Mouse (Mus musculus): ENCODE measurements around the gene Arrdc2. TPM values are rescaled to one million over a fixed set of nuclear protein-coding genes. Genes with fewer than 3 reads are reported as not detected.

Arrdc2 gene
- polyA plus RNA-seq, 1 experiment, result 73.8 TPM

- 11% methylated on average over 4 of the region's 4 CpGs for WGBS
- no peak for TF ChIP-seq POLR2A (IDR thresholded peaks at IDR 0.05; ENCODE audit: low read depth, low read length)
- TF ChIP-seq CTCF (IDR thresholded peaks at IDR 0.05; ENCODE audit: extremely low read depth, insufficient read depth, insufficient read length, insufficient replicate concordance), result no peak
- Histone ChIP-seq H3K27me3 (ENCODE audit: control insufficient read depth, insufficient read depth, low read length) (no peaks in the 10 kb centered on the region), H3K27ac (ENCODE audit: insufficient read depth, low read length) (no peak overlapping the region), H3K4me1 (ENCODE audit: control insufficient read depth, insufficient read depth, insufficient read length) (0 out of 2 replicates have a peak, but pooled peaks cover 2% of the 10 kb centered on the region), H3K4me3 (ENCODE audit: extremely low read depth, insufficient read depth, insufficient read length) (no peak overlapping the region), H3K36me3 (ENCODE audit: control insufficient read depth, insufficient read depth, low read length) (no peaks in the 10 kb centered on the region)
- no peak for DNase-seq (ENCODE audit: low read depth in 1 of 2, low spot score in 2 of 2)
Measured at GRCm38 (mm10) chr8:70880126-70880525, 40.6 kb upstream of the Arrdc2 start.

DNA sequence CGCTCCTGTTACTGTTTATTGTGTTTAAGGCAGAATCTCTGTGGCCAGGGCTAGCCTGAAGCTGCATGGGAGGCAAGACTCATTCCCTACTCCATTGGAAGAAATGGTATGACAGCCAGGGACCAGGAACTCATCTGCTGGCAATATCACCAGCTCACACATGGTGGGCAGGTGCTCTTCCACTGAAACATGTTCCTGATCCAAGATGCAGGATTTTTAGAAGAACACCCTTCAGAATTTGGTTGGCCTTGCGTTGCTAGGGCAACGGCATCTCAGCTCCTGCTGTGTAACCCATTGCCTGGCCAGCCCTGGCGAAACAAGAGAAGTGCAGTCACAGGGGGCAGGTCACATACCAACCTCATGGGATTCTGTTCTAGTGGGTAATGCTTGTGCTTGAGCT is 40.0 kb upstream of the Arrdc2 start:
- Histone ChIP-seq H3K4me1 (ENCODE audit: control insufficient read depth, insufficient read depth, insufficient read length) (no peaks in the 10 kb centered on the region), H3K36me3 (ENCODE audit: control insufficient read depth, insufficient read depth, low read length) (no peaks in the 10 kb centered on the region), H3K27ac (ENCODE audit: insufficient read depth, low read length) (no peak overlapping the region), H3K27me3 (ENCODE audit: control insufficient read depth, insufficient read depth, low read length) (no peaks in the 10 kb centered on the region), H3K4me3 (ENCODE audit: extremely low read depth, insufficient read depth, insufficient read length) (no peak overlapping the region)
- no peak for DNase-seq (ENCODE audit: low read depth in 1 of 2, low spot score in 2 of 2)
- 74% methylated on average over 4 of the region's 4 CpGs for WGBS
- no peak for TF ChIP-seq POLR2A (IDR thresholded peaks at IDR 0.05; ENCODE audit: low read depth, low read length)
- no peak for TF ChIP-seq CTCF (IDR thresholded peaks at IDR 0.05; ENCODE audit: extremely low read depth, insufficient read depth, insufficient read length, insufficient replicate concordance)

DNA sequence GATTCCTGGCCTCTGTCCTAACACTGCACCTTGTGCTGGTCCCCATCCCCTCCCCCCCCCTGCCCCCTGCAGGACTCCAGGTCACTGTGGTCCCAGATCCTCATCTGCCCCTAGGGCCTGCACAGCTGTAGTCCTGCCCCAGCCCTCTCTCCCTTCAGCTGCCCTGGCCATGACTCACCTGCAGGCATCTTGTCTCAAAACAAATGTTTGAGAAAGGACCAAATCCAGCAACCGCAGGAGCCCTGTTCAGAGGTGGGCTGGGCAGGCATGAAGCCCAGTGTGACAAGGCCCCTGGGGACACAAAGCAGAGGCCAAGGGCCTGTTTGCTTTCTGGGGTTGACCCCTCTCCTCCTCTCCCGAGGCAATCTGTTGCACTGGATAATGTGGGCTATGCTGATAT is 38.7 kb upstream of the Arrdc2 start:
- H3K4me1 ChIP-seq (ENCODE audit: control insufficient read depth, insufficient read depth, insufficient read length), result no peaks in the 10 kb centered on the region
- no peak for TF ChIP-seq POLR2A (IDR thresholded peaks at IDR 0.05; ENCODE audit: low read depth, low read length)
- no peak for TF ChIP-seq CTCF (IDR thresholded peaks at IDR 0.05; ENCODE audit: extremely low read depth, insufficient read depth, insufficient read length, insufficient replicate concordance)
- H3K27me3 ChIP-seq (ENCODE audit: control insufficient read depth, insufficient read depth, low read length), result no peaks in the 10 kb centered on the region
- 90% methylated on average over 2 of the region's 2 CpGs for WGBS
- no peak overlapping the region for H3K27ac ChIP-seq (ENCODE audit: insufficient read depth, low read length)
- no peak overlapping the region for H3K4me3 ChIP-seq (ENCODE audit: extremely low read depth, insufficient read depth, insufficient read length)
- DNase-seq (ENCODE audit: low read depth in 1 of 2, low spot score in 2 of 2), result no peak
- H3K36me3 ChIP-seq (ENCODE audit: control insufficient read depth, insufficient read depth, low read length), result no peaks in the 10 kb centered on the region

- H3K4me1 ChIP-seq (ENCODE audit: control insufficient read depth, insufficient read depth, insufficient read length), result no peaks in the 10 kb centered on the region
- H3K36me3 ChIP-seq (ENCODE audit: control insufficient read depth, insufficient read depth, low read length), result no peaks in the 10 kb centered on the region
- no peak for TF ChIP-seq CTCF (IDR thresholded peaks at IDR 0.05; ENCODE audit: extremely low read depth, insufficient read depth, insufficient read length, insufficient replicate concordance)
- no peak for TF ChIP-seq POLR2A (IDR thresholded peaks at IDR 0.05; ENCODE audit: low read depth, low read length)
- no peak for DNase-seq (ENCODE audit: low read depth in 1 of 2, low spot score in 2 of 2)
- H3K27me3 ChIP-seq (ENCODE audit: control insufficient read depth, insufficient read depth, low read length), result no peaks in the 10 kb centered on the region
- H3K27ac ChIP-seq (ENCODE audit: insufficient read depth, low read length), result no peak overlapping the region
- 84% methylated on average over 4 of the region's 4 CpGs for WGBS
- H3K4me3 ChIP-seq (ENCODE audit: extremely low read depth, insufficient read depth, insufficient read length), result no peak overlapping the region
Measured at GRCm38 (mm10) chr8:70876382-70876781, 36.9 kb upstream of the Arrdc2 start.

- Histone ChIP-seq H3K4me1 (ENCODE audit: control insufficient read depth, insufficient read depth, insufficient read length) (no peaks in the 10 kb centered on the region), H3K27me3 (ENCODE audit: control insufficient read depth, insufficient read depth, low read length) (no peaks in the 10 kb centered on the region), H3K4me3 (ENCODE audit: extremely low read depth, insufficient read depth, insufficient read length) (no peak overlapping the region), H3K27ac (ENCODE audit: insufficient read depth, low read length) (no peak overlapping the region), H3K36me3 (ENCODE audit: control insufficient read depth, insufficient read depth, low read length) (no peaks in the 10 kb centered on the region)
- no peak for DNase-seq (ENCODE audit: low read depth in 1 of 2, low spot score in 2 of 2)
- TF ChIP-seq CTCF (IDR thresholded peaks at IDR 0.05; ENCODE audit: extremely low read depth, insufficient read depth, insufficient read length, insufficient replicate concordance), result no peak
- no peak for TF ChIP-seq POLR2A (IDR thresholded peaks at IDR 0.05; ENCODE audit: low read depth, low read length)
- WGBS, result 94% methylated on average over 13 of the region's 13 CpGs
Measured at GRCm38 (mm10) chr8:70874441-70874840, 34.9 kb upstream of the Arrdc2 start.

GRCm38 (mm10) chr8:70873364-70873985 is 34.0 kb upstream of the Arrdc2 start, which contains the start of gene Ccdc124:
TSS of gene Ccdc124 (minus strand) at chr8:70873935.
- DNase-seq (ENCODE audit: low read depth in 1 of 2, low spot score in 2 of 2), result peak; percentile 89 to 91
- TF ChIP-seq CTCF (IDR thresholded peaks at IDR 0.05; ENCODE audit: extremely low read depth, insufficient read depth, insufficient read length, insufficient replicate concordance) (peak; percentile 95), POLR2A (IDR thresholded peaks at IDR 0.05; ENCODE audit: low read depth, low read length) (peak; percentile 22)
- Histone ChIP-seq H3K27me3 (ENCODE audit: control insufficient read depth, insufficient read depth, low read length) (no peaks in the 10 kb centered on the region), H3K27ac (ENCODE audit: insufficient read depth, low read length) (peak within 1 kb of the TSS; percentile 69), H3K36me3 (ENCODE audit: control insufficient read depth, insufficient read depth, low read length) (no peaks in the 10 kb centered on the region), H3K4me3 (ENCODE audit: extremely low read depth, insufficient read depth, insufficient read length) (peak within 1 kb of the TSS; percentile 75), H3K4me1 (ENCODE audit: control insufficient read depth, insufficient read depth, insufficient read length) (peaks cover 6% of the 10 kb centered on the region)
- WGBS, result 2% methylated on average over 43 of the region's 46 CpGs

GRCm38 (mm10) chr8:70872643-70873363 is 33.3 kb upstream of the Arrdc2 start:
- Histone ChIP-seq H3K4me1 (ENCODE audit: control insufficient read depth, insufficient read depth, insufficient read length) (peaks cover 12% of the 10 kb centered on the region), H3K27me3 (ENCODE audit: control insufficient read depth, insufficient read depth, low read length) (no peaks in the 10 kb centered on the region), H3K4me3 (ENCODE audit: extremely low read depth, insufficient read depth, insufficient read length) (peak overlapping the region; percentile 75), H3K27ac (ENCODE audit: insufficient read depth, low read length) (peak overlapping the region; percentile 69), H3K36me3 (ENCODE audit: control insufficient read depth, insufficient read depth, low read length) (no peaks in the 10 kb centered on the region)
- DNase-seq (ENCODE audit: low read depth in 1 of 2, low spot score in 2 of 2), result no peak
- no peak for TF ChIP-seq POLR2A (IDR thresholded peaks at IDR 0.05; ENCODE audit: low read depth, low read length)
- TF ChIP-seq CTCF (IDR thresholded peaks at IDR 0.05; ENCODE audit: extremely low read depth, insufficient read depth, insufficient read length, insufficient replicate concordance), result no peak
- WGBS, result 5% methylated on average over 28 of the region's 31 CpGs
